ENCODE assay signal across 16 mouse cellular contexts in genomic region chr16:93584976-93585702, GRCm38 (mm10). TPM values are rescaled to one million over a fixed set of nuclear protein-coding genes. Genes with fewer than 3 reads are reported as not detected.
DNase-seq lines count a peak whose midpoint lies in the region; ATAC-seq lines count a peak whose summit lies in the region.
"Had no signal": no experiment of that assay in that cellular context is flagged by ENCODE, and none has a peak within 500 bp of the region (broad histone marks: within the 10 kb centered on the region; RNA-seq: fewer than 3 reads in every experiment).

No protein-coding gene starts in this region.

- no peak overlapping the region for H3K27ac ChIP-seq in kidney, embryonic 14.5 days (ENCODE audit: low read depth, low read length)
- H3K27ac ChIP-seq in midbrain, embryonic 13.5 days, result no peak overlapping the region
- H3K27ac ChIP-seq: embryonic facial prominence, embryonic 13.5 days; forebrain, embryonic 12.5 days; midbrain, embryonic 15.5 days; neural tube, embryonic 15.5 days had no signal

- ATAC-seq in kidney, embryonic 14.5 days (ENCODE audit: low FRiP score, low TSS enrichment), result peak; percentile 17; the same call in 1 of the 2 replicates
- ATAC-seq in midbrain, embryonic 13.5 days, result no peak
- ATAC-seq: midbrain, embryonic 15.5 days had no signal

- H3K4me3 ChIP-seq in kidney, embryonic 14.5 days (ENCODE audit: low read length), result no peak overlapping the region
- no peak overlapping the region for H3K4me3 ChIP-seq in midbrain, embryonic 13.5 days (replicated peaks)
- H3K4me3 ChIP-seq: embryonic facial prominence, embryonic 13.5 days; forebrain, embryonic 12.5 days; liver, embryonic 15.5 days; midbrain, embryonic 15.5 days; neural tube, embryonic 15.5 days had no signal

- no peak overlapping the region for H3K9ac ChIP-seq in kidney, embryonic 14.5 days (ENCODE audit: low read depth, low read length)
- no peak overlapping the region for H3K9ac ChIP-seq in midbrain, embryonic 13.5 days (replicated peaks)
- H3K9ac ChIP-seq: embryonic facial prominence, embryonic 13.5 days; forebrain, embryonic 12.5 days; liver, embryonic 15.5 days; midbrain, embryonic 15.5 days; neural tube, embryonic 15.5 days had no signal

- peaks cover 13% of the 10 kb centered on the region; the same call in 1 of the 2 replicates for H3K36me3 ChIP-seq in kidney, embryonic 14.5 days (ENCODE audit: control insufficient read depth, insufficient read depth, low read length)
- H3K36me3 ChIP-seq in midbrain, embryonic 13.5 days, result peaks cover 54% of the 10 kb centered on the region
- H3K36me3 ChIP-seq: liver, embryonic 15.5 days had no signal

- 0 out of 2 replicates have a peak, but pooled peaks cover 3% of the 10 kb centered on the region for H3K4me1 ChIP-seq in kidney, embryonic 14.5 days (ENCODE audit: control insufficient read depth, insufficient read depth, low read length)
- H3K4me1 ChIP-seq in midbrain, embryonic 13.5 days (replicated peaks), result no peaks in the 10 kb centered on the region
- H3K4me1 ChIP-seq: midbrain, embryonic 15.5 days; neural tube, embryonic 15.5 days had no signal

- DNase-seq in kidney, adult 18-20 months, result no peak
- DNase-seq in right cerebral cortex, adult 18-20 months, result peak; percentile 39
- no peak for DNase-seq in right cerebral cortex, postnatal 10 days (ENCODE audit: low spot score in 2 of 2)
- DNase-seq in ZHBTc4 (ENCODE audit: low read depth, low spot score), result peak; percentile 54
- DNase-seq in naive thymus-derived CD4-positive, alpha-beta T cell, adult 2 months (ENCODE audit: low read depth), result peak; percentile 59
- DNase-seq in layer of hippocampus, adult 18-20 months (ENCODE audit: low spot score in 2 of 2), result no peak
- DNase-seq: cerebellum, postnatal 14 days; gastrocnemius, postnatal 14 days; heart, postnatal 36 days had no signal

- no peak overlapping the region for H3K4me2 ChIP-seq in kidney, embryonic 14.5 days (replicated peaks; ENCODE audit: low read depth, low read length)
- H3K4me2 ChIP-seq in midbrain, embryonic 13.5 days (replicated peaks), result no peak overlapping the region
- H3K4me2 ChIP-seq: embryonic facial prominence, embryonic 13.5 days; forebrain, embryonic 12.5 days; midbrain, embryonic 15.5 days; neural tube, embryonic 15.5 days had no signal

- 72% methylated on average over 24 of the region's 24 CpGs for WGBS in kidney, embryonic 14.5 days
- 92% methylated on average over 24 of the region's 24 CpGs for WGBS in midbrain, embryonic 13.5 days

- H3K9me3 ChIP-seq in kidney, embryonic 14.5 days (ENCODE audit: control insufficient read depth, low read length), result no peaks in the 10 kb centered on the region
- no peaks in the 10 kb centered on the region for H3K9me3 ChIP-seq in midbrain, embryonic 13.5 days
- H3K9me3 ChIP-seq: embryonic facial prominence, embryonic 13.5 days; forebrain, embryonic 12.5 days; liver, embryonic 15.5 days; midbrain, embryonic 15.5 days; neural tube, embryonic 15.5 days had no signal

- H3K27me3 ChIP-seq in kidney, embryonic 14.5 days (ENCODE audit: control insufficient read depth, insufficient read depth, low read length), result no peaks in the 10 kb centered on the region
- H3K27me3 ChIP-seq in midbrain, embryonic 13.5 days, result no peaks in the 10 kb centered on the region
- H3K27me3 ChIP-seq: embryonic facial prominence, embryonic 13.5 days; forebrain, embryonic 12.5 days; liver, embryonic 15.5 days; midbrain, embryonic 15.5 days; neural tube, embryonic 15.5 days had no signal

RNA-seq across cellular contexts. Expression of gene Setd4, which starts 18.7 kb away (rescaled TPM):
- 12.4 and 13.9 TPM in 2 replicates for polyA plus RNA-seq in kidney, embryonic 14.5 days (2014; fragmentation: Nextera tagmentation; extraction: Ambion mirVana)
- 10 to 100 TPM in 1 of 2 experiments, 1 to 10 TPM in 1; 8.6 to 10.8 TPM for total RNA-seq in layer of hippocampus, adult 18-20 months (2021)
- 15.2 and 16.4 TPM in 2 replicates for polyA plus RNA-seq in midbrain, embryonic 13.5 days (2015; fragmentation: Nextera tagmentation; extraction: Ambion mirVana)

RNA-seq across cellular contexts. Expression of gene Cbr1, which starts 20.5 kb away (rescaled TPM):
- 96.0 and 104 TPM in 2 replicates for polyA plus RNA-seq in kidney, embryonic 14.5 days (2014; fragmentation: Nextera tagmentation; extraction: Ambion mirVana)
- 10 to 100 TPM; 78.0 to 81.9 TPM for total RNA-seq in layer of hippocampus, adult 18-20 months (2021)
- polyA plus RNA-seq in midbrain, embryonic 13.5 days (2015; fragmentation: Nextera tagmentation; extraction: Ambion mirVana), result 156 and 157 TPM in 2 replicates

RNA-seq across cellular contexts. Expression of gene Gm5678, which starts 42.8 kb away (rescaled TPM):
- not detected in 2 replicates for polyA plus RNA-seq in kidney, embryonic 14.5 days (2014; fragmentation: Nextera tagmentation; extraction: Ambion mirVana)
- 1 to 10 TPM; 3.8 to 4.4 TPM for total RNA-seq in layer of hippocampus, adult 18-20 months (2021)
- polyA plus RNA-seq in midbrain, embryonic 13.5 days (2015; fragmentation: Nextera tagmentation; extraction: Ambion mirVana), result not detected in 2 replicates
- polyA plus RNA-seq: embryonic facial prominence, embryonic 13.5 days; forebrain, embryonic 12.5 days; liver, embryonic 15.5 days; midbrain, embryonic 15.5 days; neural tube, embryonic 15.5 days had no signal

Comparison
In these comparisons a context has a peak if more than half of its experiments do, and no peak if none do; other contexts are left out.
1. DNase-seq: peak in right cerebral cortex, adult 18-20 months (single experiment), ZHBTc4 (single experiment) and naive thymus-derived CD4-positive, alpha-beta T cell, adult 2 months (single experiment); none in kidney, adult 18-20 months (single experiment), right cerebral cortex, postnatal 10 days (0 of 2) and layer of hippocampus, adult 18-20 months (0 of 2).